Mouse (Mus musculus): ENCODE data around the gene Fkbp5. TPM values are rescaled to one million over a fixed set of nuclear protein-coding genes. Genes with fewer than 3 reads are reported as not detected.

Gene Fkbp5
- total and polyA plus RNA-seq, 2 experiments = 17.7 to 30.3 TPM

- H3K27me3 ChIP-seq (ENCODE audit: control insufficient read depth, insufficient read depth, low read length) = no peaks in the 10 kb centered on the region
- peak overlapping the region; percentile 90 for H3K9ac ChIP-seq (ENCODE audit: low read depth, low read length)
- H3K4me3 ChIP-seq (ENCODE audit: insufficient read depth, low read depth, low read length) = peak overlapping the region; percentile 79
- WGBS = 3% methylated on average over 45 of the region's 46 CpGs
- H3K4me1 ChIP-seq (ENCODE audit: control insufficient read depth, insufficient read depth, low read length) = peaks cover 24% of the 10 kb centered on the region
- H3K79me2 ChIP-seq (ENCODE audit: control insufficient read depth, insufficient read depth, low read length) = no peaks in the 10 kb centered on the region
- peak; percentile 70 for DNase-seq (ENCODE audit: extremely low read depth, low read depth, low spot score)
- peak; percentile 32; the same call in 1 of the 2 replicates for TF ChIP-seq POLR2A (IDR thresholded peaks at IDR 0.05; ENCODE audit: extremely low read depth, insufficient read depth, low read length)
- TF ChIP-seq CTCF (IDR thresholded peaks at IDR 0.05; ENCODE audit: low read depth, low read length) = no peak
- no peaks in the 10 kb centered on the region for H3K36me3 ChIP-seq (ENCODE audit: control insufficient read depth, insufficient read depth, low read length)
- H3K27ac ChIP-seq (replicated peaks; ENCODE audit: insufficient read depth, low read depth, low read length) = peak overlapping the region; percentile 90
Measured at GRCm38 (mm10) chr17:28517956-28518614, 758 bp upstream of the Fkbp5 start.

DNA sequence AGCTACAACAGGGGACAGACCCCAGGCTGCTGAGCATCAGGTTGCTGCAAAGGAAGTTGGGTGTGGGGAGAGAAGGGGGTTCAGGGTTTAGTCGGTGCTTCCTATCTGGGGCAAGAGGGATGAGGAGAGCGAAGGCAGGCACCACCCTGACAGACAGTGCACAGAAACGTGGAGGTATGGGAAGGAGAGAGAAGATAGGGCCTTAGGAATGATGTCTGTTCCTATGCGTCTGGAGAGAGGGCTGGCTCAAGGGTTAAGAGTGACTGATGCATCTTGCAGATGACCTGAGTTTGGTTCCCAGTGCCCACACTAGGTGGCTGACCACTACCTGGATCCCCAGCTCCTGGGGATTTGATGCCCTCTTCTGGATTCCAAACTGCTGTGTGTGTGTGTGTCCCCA is 446 bp downstream of the Fkbp5 start:
- Histone ChIP-seq H3K4me3 (ENCODE audit: insufficient read depth, low read depth, low read length) (no peak overlapping the region), H3K4me1 (ENCODE audit: control insufficient read depth, insufficient read depth, low read length) (peaks cover 28% of the 10 kb centered on the region), H3K27ac (replicated peaks; ENCODE audit: insufficient read depth, low read depth, low read length) (no peak overlapping the region; the same call in 1 of the 2 replicates), H3K27me3 (ENCODE audit: control insufficient read depth, insufficient read depth, low read length) (no peaks in the 10 kb centered on the region), H3K36me3 (ENCODE audit: control insufficient read depth, insufficient read depth, low read length) (no peaks in the 10 kb centered on the region), H3K79me2 (ENCODE audit: control insufficient read depth, insufficient read depth, low read length) (no peaks in the 10 kb centered on the region), H3K9ac (ENCODE audit: low read depth, low read length) (no peak overlapping the region; the same call in 1 of the 2 replicates)
- WGBS = 84% methylated on average over 4 of the region's 4 CpGs
- TF ChIP-seq POLR2A (IDR thresholded peaks at IDR 0.05; ENCODE audit: extremely low read depth, insufficient read depth, low read length) = no peak
- TF ChIP-seq CTCF (IDR thresholded peaks at IDR 0.05; ENCODE audit: low read depth, low read length) = no peak
- DNase-seq (ENCODE audit: extremely low read depth, low read depth, low spot score) = no peak

GRCm38 (mm10) chr17:28515431-28516341 is 1.6 kb downstream of the Fkbp5 start:
- Histone ChIP-seq H3K27ac (replicated peaks; ENCODE audit: insufficient read depth, low read depth, low read length) (peak overlapping the region; percentile 22; the same call in 1 of the 2 replicates), H3K79me2 (ENCODE audit: control insufficient read depth, insufficient read depth, low read length) (no peaks in the 10 kb centered on the region), H3K9ac (ENCODE audit: low read depth, low read length) (peak overlapping the region; percentile 10; the same call in 1 of the 2 replicates), H3K27me3 (ENCODE audit: control insufficient read depth, insufficient read depth, low read length) (no peaks in the 10 kb centered on the region), H3K36me3 (ENCODE audit: control insufficient read depth, insufficient read depth, low read length) (no peaks in the 10 kb centered on the region), H3K4me3 (ENCODE audit: insufficient read depth, low read depth, low read length) (no peak overlapping the region), H3K4me1 (ENCODE audit: control insufficient read depth, insufficient read depth, low read length) (peaks cover 27% of the 10 kb centered on the region)
- WGBS = 64% methylated on average over 10 of the region's 10 CpGs
- TF ChIP-seq CTCF (IDR thresholded peaks at IDR 0.05; ENCODE audit: low read depth, low read length) (no peak), POLR2A (IDR thresholded peaks at IDR 0.05; ENCODE audit: extremely low read depth, insufficient read depth, low read length) (no peak)
- no peak for DNase-seq (ENCODE audit: extremely low read depth, low read depth, low spot score)

GRCm38 (mm10) chr17:28514555-28514954 is 2.8 kb downstream of the Fkbp5 start:
- Histone ChIP-seq H3K36me3 (ENCODE audit: control insufficient read depth, insufficient read depth, low read length) (no peaks in the 10 kb centered on the region), H3K27me3 (ENCODE audit: control insufficient read depth, insufficient read depth, low read length) (no peaks in the 10 kb centered on the region), H3K4me1 (ENCODE audit: control insufficient read depth, insufficient read depth, low read length) (peaks cover 27% of the 10 kb centered on the region), H3K9ac (ENCODE audit: low read depth, low read length) (no peak overlapping the region), H3K4me3 (ENCODE audit: insufficient read depth, low read depth, low read length) (no peak overlapping the region), H3K27ac (replicated peaks; ENCODE audit: insufficient read depth, low read depth, low read length) (peak overlapping the region; percentile 69), H3K79me2 (ENCODE audit: control insufficient read depth, insufficient read depth, low read length) (no peaks in the 10 kb centered on the region)
- TF ChIP-seq POLR2A (IDR thresholded peaks at IDR 0.05; ENCODE audit: extremely low read depth, insufficient read depth, low read length) (no peak), CTCF (IDR thresholded peaks at IDR 0.05; ENCODE audit: low read depth, low read length) (no peak)
- no peak for DNase-seq (ENCODE audit: extremely low read depth, low read depth, low spot score)
- 90% methylated on average over 5 of the region's 5 CpGs for whole genome bisulfite sequencing

- 66% methylated on average over 7 of the region's 7 CpGs for WGBS
- TF ChIP-seq POLR2A (IDR thresholded peaks at IDR 0.05; ENCODE audit: extremely low read depth, insufficient read depth, low read length) (no peak), CTCF (IDR thresholded peaks at IDR 0.05; ENCODE audit: low read depth, low read length) (no peak)
- Histone ChIP-seq H3K27ac (replicated peaks; ENCODE audit: insufficient read depth, low read depth, low read length) (peak overlapping the region; percentile 69), H3K79me2 (ENCODE audit: control insufficient read depth, insufficient read depth, low read length) (no peaks in the 10 kb centered on the region), H3K4me1 (ENCODE audit: control insufficient read depth, insufficient read depth, low read length) (peaks cover 22% of the 10 kb centered on the region), H3K4me3 (ENCODE audit: insufficient read depth, low read depth, low read length) (no peak overlapping the region), H3K9ac (ENCODE audit: low read depth, low read length) (peak overlapping the region; percentile 16; the same call in 1 of the 2 replicates), H3K36me3 (ENCODE audit: control insufficient read depth, insufficient read depth, low read length) (no peaks in the 10 kb centered on the region), H3K27me3 (ENCODE audit: control insufficient read depth, insufficient read depth, low read length) (no peaks in the 10 kb centered on the region)
- no peak for DNase-seq (ENCODE audit: extremely low read depth, low read depth, low spot score)
Measured at GRCm38 (mm10) chr17:28513844-28514243, 3.5 kb downstream of the Fkbp5 start.

All from liver, adult 2 months (tissue).